Mouse (Mus musculus) hindbrain, postnatal 0 days (tissue): ENCODE results near the gene Lin7b. TPM values are rescaled to one million over a fixed set of nuclear protein-coding genes. Genes with fewer than 3 reads are reported as not detected.
A peak's percentile ranks its signal among the peaks of the same experiment; 100 is the strongest.

Experiments
- ATAC-seq: fragments of 200-750 bp; cut with Nextera tagmentation; 2 replicates; pipeline ENCODE4 v1.8.0; 2017; ENCODE audit warnings: mild to moderate bottlenecking, moderate TSS enrichment, moderate library complexity
- DNase-seq: peaks from one replicate; pipeline ENCODE4 v3.0.0-alpha.2; 2015; ENCODE audit warnings: low spot score
- H3K27ac ChIP-seq: fragments of 300-500 bp; sonication (generic); 2 replicates; pipeline ENCODE4 v1.5.1; 2014; ENCODE audit warnings: mild to moderate bottlenecking
- H3K27me3 ChIP-seq: fragments of 300-500 bp; sonication (generic); 2 replicates; pipeline ENCODE4 v1.6.1; 2014; ENCODE audit warnings: low read length, mixed read lengths; ENCODE audit not compliant: insufficient read depth
- H3K36me3 ChIP-seq: fragments of 300-500 bp; sonication (generic); 2 replicates; pipeline ENCODE4 v1.6.1; 2014; ENCODE audit warnings: low read length, mixed read lengths; ENCODE audit not compliant: insufficient read depth
- H3K4me1 ChIP-seq: fragments of 300-500 bp; sonication (generic); 2 replicates; pipeline ENCODE4 v1.6.1; 2014; ENCODE audit warnings: antibody characterized with exemption, low read length, mixed read lengths; ENCODE audit not compliant: insufficient read depth
- H3K4me2 ChIP-seq: fragments of 300-500 bp; sonication (generic); 2 replicates; pipeline ENCODE4 v1.6.1; 2014; ENCODE audit warnings: low read depth, mild to moderate bottlenecking, low read length, moderate library complexity, mixed read lengths
- H3K4me3 ChIP-seq: fragments of 300-500 bp; sonication (generic); 2 replicates; pipeline ENCODE4 v1.5.1; 2014; ENCODE audit warnings: low read length
- H3K9ac ChIP-seq: fragments of 300-500 bp; sonication (generic); replicated peaks from 2 replicates; pipeline ENCODE4 v1.6.1; 2014; ENCODE audit warnings: mild to moderate bottlenecking, low read length, moderate library complexity, mixed read lengths
- H3K9me3 ChIP-seq: fragments of 300-500 bp; sonication (generic); 2 replicates; pipeline ENCODE4 v1.6.1; 2016; ENCODE audit warnings: low read length, mixed read lengths
- CTCF ChIP-seq: IDR thresholded peaks from 2 replicates; pipeline ENCODE4 v1.5.1; 2016; ENCODE audit warnings: antibody characterized with exemption, control low read depth, low read depth
- WGBS: fragments of 180-500 bp; shearing (Covaris S2); extraction: QIAGEN DNeasy Blood & Tissue Kit; methylation state at CpG from one replicate; pipeline ENCODE4 v1.1.7; 2014; 5-methylcytosine and 5-hydroxymethylcytosine counted together
- polyA plus RNA-seq: library from polyadenylated mRNA; unstranded; fragments of >200 nt; fragmentation: Nextera tagmentation; extraction: Ambion mirVana; gene quantifications from 2 replicates; pipeline ENCODE4 v1.2.1, GENCODE M21; 2015
- total RNA-seq: library from RNA; depleted of rRNA; stranded (reverse); fragments of >200 nt; gene quantifications from 2 replicates; pipeline ENCODE4 v1.2.3, GENCODE M21; 2014; rRNA removed

Lin7b gene
- total and polyA plus RNA-seq, 2 experiments from 2014 or later: 76.1 to 94.2 TPM

- no peak for ATAC-seq
- TF ChIP-seq CTCF: peak; percentile 27; the same call in 1 of the 2 replicates
- no peaks in the 10 kb centered on the region for H3K27me3 ChIP-seq
- no peaks in the 10 kb centered on the region for H3K9me3 ChIP-seq
- H3K4me2 ChIP-seq: no peak overlapping the region
- H3K4me1 ChIP-seq: no peaks in the 10 kb centered on the region
- H3K36me3 ChIP-seq: no peaks in the 10 kb centered on the region; the same call in 1 of the 2 replicates
- H3K9ac ChIP-seq: no peak overlapping the region
- no peak overlapping the region for H3K27ac ChIP-seq
- DNase-seq: no peak
- no peak overlapping the region for H3K4me3 ChIP-seq
Measured at GRCm38 (mm10) chr7:45325800-45326199, 44.6 kb downstream of the Lin7b start.

GRCm38 (mm10) chr7:45323069-45323468 is 47.3 kb downstream of the Lin7b start:
- 94% methylated on average over 5 of the region's 5 CpGs for WGBS
- Histone ChIP-seq H3K4me2 (no peak overlapping the region), H3K36me3 (no peaks in the 10 kb centered on the region; the same call in 1 of the 2 replicates), H3K27me3 (no peaks in the 10 kb centered on the region), H3K4me1 (no peaks in the 10 kb centered on the region), H3K4me3 (no peak overlapping the region), H3K9me3 (no peaks in the 10 kb centered on the region), H3K27ac (no peak overlapping the region), H3K9ac (no peak overlapping the region)
- TF ChIP-seq CTCF: no peak
- DNase-seq (no peak), ATAC-seq (no peak)

- Histone ChIP-seq H3K36me3 (no peaks in the 10 kb centered on the region; the same call in 1 of the 2 replicates), H3K4me1 (no peaks in the 10 kb centered on the region), H3K9me3 (no peaks in the 10 kb centered on the region), H3K4me2 (no peak overlapping the region), H3K4me3 (no peak overlapping the region), H3K27ac (no peak overlapping the region), H3K27me3 (no peaks in the 10 kb centered on the region), H3K9ac (no peak overlapping the region)
- ATAC-seq: no peak
- no peak for TF ChIP-seq CTCF
- DNase-seq: no peak
- WGBS: 88% methylated on average over 4 of the region's 4 CpGs
Measured at GRCm38 (mm10) chr7:45322245-45322644, 48.1 kb downstream of the Lin7b start.

Other genes with a start within 250 kb of the Lin7b start
Only the 30 nearest of the 36 such genes appear.
- 119 and 124 TPM in 2 replicates for gene Pih1d1, start 216.3 kb downstream of the Lin7b start, total RNA-seq
- 79.3 and 80.5 TPM in 2 replicates for gene Pih1d1, start 216.3 kb downstream of the Lin7b start, polyA plus RNA-seq
- 30.5 and 30.9 TPM in 2 replicates for gene Aldh16a1, start 216.0 kb downstream of the Lin7b start, total RNA-seq
- gene Aldh16a1, start 216.0 kb downstream of the Lin7b start, polyA plus RNA-seq: 19.0 and 20.6 TPM in 2 replicates
- gene Slc17a7, start 206.6 kb downstream of the Lin7b start, total RNA-seq: 9.8 and 13.5 TPM in 2 replicates
- gene Slc17a7, start 206.6 kb downstream of the Lin7b start, polyA plus RNA-seq: 4.2 and 4.6 TPM in 2 replicates
- 0.36 TPM in 1 of 2 replicates, not detected in the other for gene Gfy, start 191.0 kb downstream of the Lin7b start, total RNA-seq
- gene Gfy, start 191.0 kb downstream of the Lin7b start, polyA plus RNA-seq: not detected in 2 replicates
- gene Pth2, start 189.6 kb downstream of the Lin7b start, total RNA-seq: not detected in 2 replicates
- gene Pth2, start 189.6 kb downstream of the Lin7b start, polyA plus RNA-seq: 1.1 and 2.1 TPM in 2 replicates
- gene Ccdc155, start 165.7 kb downstream of the Lin7b start, total RNA-seq: 0.10 TPM in 1 of 2 replicates, not detected in the other
- gene Ccdc155, start 165.7 kb downstream of the Lin7b start, polyA plus RNA-seq: 0.46 and 0.55 TPM in 2 replicates
- 15.7 and 18.3 TPM in 2 replicates for gene Dkkl1, start 158.4 kb downstream of the Lin7b start, total RNA-seq
- 24.0 and 25.4 TPM in 2 replicates for gene Dkkl1, start 158.4 kb downstream of the Lin7b start, polyA plus RNA-seq
- 58.0 and 73.6 TPM in 2 replicates for gene Tead2, start 154.8 kb downstream of the Lin7b start, total RNA-seq
- gene Tead2, start 154.8 kb downstream of the Lin7b start, polyA plus RNA-seq: 36.0 and 37.3 TPM in 2 replicates
- 0.40 and 1.0 TPM in 2 replicates for gene Cd37, start 131.5 kb downstream of the Lin7b start, total RNA-seq
- 2.2 and 2.4 TPM in 2 replicates for gene Cd37, start 131.5 kb downstream of the Lin7b start, polyA plus RNA-seq
- gene Slc6a16, start 129.5 kb downstream of the Lin7b start, total RNA-seq: 1.3 and 1.8 TPM in 2 replicates
- gene Slc6a16, start 129.5 kb downstream of the Lin7b start, polyA plus RNA-seq: 2.0 and 2.1 TPM in 2 replicates
- not detected in 2 replicates for gene Slc6a21, start 93.1 kb downstream of the Lin7b start, total RNA-seq
- gene Slc6a21, start 93.1 kb downstream of the Lin7b start, polyA plus RNA-seq: not detected in 2 replicates
- 29.5 and 35.7 TPM in 2 replicates for gene Trpm4, start 36.8 kb downstream of the Lin7b start, total RNA-seq
- 11.2 and 13.0 TPM in 2 replicates for gene Trpm4, start 36.8 kb downstream of the Lin7b start, polyA plus RNA-seq
- 0.26 and 0.72 TPM in 2 replicates for gene Hrc, start 35.3 kb downstream of the Lin7b start, total RNA-seq
- gene Hrc, start 35.3 kb downstream of the Lin7b start, polyA plus RNA-seq: 0.16 and 0.34 TPM in 2 replicates
- 91.9 and 107 TPM in 2 replicates for gene Ppfia3, start 3.6 kb downstream of the Lin7b start, total RNA-seq
- 25.5 and 26.7 TPM in 2 replicates for gene Ppfia3, start 3.6 kb downstream of the Lin7b start, polyA plus RNA-seq
- 228 and 240 TPM in 2 replicates for gene Snrnp70, start 25.2 kb upstream of the Lin7b start, total RNA-seq
- 143 and 145 TPM in 2 replicates for gene Snrnp70, start 25.2 kb upstream of the Lin7b start, polyA plus RNA-seq
- 0.52 TPM in 1 of 2 replicates, not detected in the other for gene Kcna7, start 35.1 kb upstream of the Lin7b start, total RNA-seq
- gene Kcna7, start 35.1 kb upstream of the Lin7b start, polyA plus RNA-seq: not detected in 2 replicates
- gene Ntf5, start 43.1 kb upstream of the Lin7b start, total RNA-seq: 0.16 TPM in 1 of 2 replicates, not detected in the other
- 0.14 and 0.16 TPM in 2 replicates for gene Ntf5, start 43.1 kb upstream of the Lin7b start, polyA plus RNA-seq
- 1.3 TPM in 1 of 2 replicates, not detected in the other for gene Lhb, start 50.2 kb upstream of the Lin7b start, total RNA-seq
- gene Lhb, start 50.2 kb upstream of the Lin7b start, polyA plus RNA-seq: 0.60 and 0.74 TPM in 2 replicates
- gene Gys1, start 64.3 kb upstream of the Lin7b start, total RNA-seq: 21.1 and 22.4 TPM in 2 replicates
- gene Gys1, start 64.3 kb upstream of the Lin7b start, polyA plus RNA-seq: 16.1 and 16.4 TPM in 2 replicates
- 147 and 161 TPM in 2 replicates for gene Ruvbl2, start 67.5 kb upstream of the Lin7b start, total RNA-seq
- gene Ruvbl2, start 67.5 kb upstream of the Lin7b start, polyA plus RNA-seq: 82.9 and 88.9 TPM in 2 replicates
- gene Ftl1, start 89.3 kb upstream of the Lin7b start, total RNA-seq: 2,068 and 2,255 TPM in 2 replicates
- gene Ftl1, start 89.3 kb upstream of the Lin7b start, polyA plus RNA-seq: 4,654 and 4,668 TPM in 2 replicates
- 117 and 131 TPM in 2 replicates for gene Bax, start 96.3 kb upstream of the Lin7b start, total RNA-seq
- 253 and 264 TPM in 2 replicates for gene Bax, start 96.3 kb upstream of the Lin7b start, polyA plus RNA-seq
- gene Tulp2, start 111.3 kb upstream of the Lin7b start, total RNA-seq: 0.21 TPM in 1 of 2 replicates, not detected in the other
- 0.21 and 0.57 TPM in 2 replicates for gene Tulp2, start 111.3 kb upstream of the Lin7b start, polyA plus RNA-seq
- not detected in 2 replicates for gene Gm45808, start 116.2 kb upstream of the Lin7b start, total RNA-seq
- not detected in 2 replicates for gene Gm45808, start 116.2 kb upstream of the Lin7b start, polyA plus RNA-seq
- 4.3 and 4.7 TPM in 2 replicates for gene Dhdh, start 118.2 kb upstream of the Lin7b start, total RNA-seq
- 5.9 and 6.2 TPM in 2 replicates for gene Dhdh, start 118.2 kb upstream of the Lin7b start, polyA plus RNA-seq
- 91.6 and 93.7 TPM in 2 replicates for gene Nucb1, start 139.8 kb upstream of the Lin7b start, total RNA-seq
- gene Nucb1, start 139.8 kb upstream of the Lin7b start, polyA plus RNA-seq: 133 and 144 TPM in 2 replicates
- 19.2 and 19.8 TPM in 2 replicates for gene Ppp1r15a, start 155.7 kb upstream of the Lin7b start, total RNA-seq
- 21.6 and 25.4 TPM in 2 replicates for gene Ppp1r15a, start 155.7 kb upstream of the Lin7b start, polyA plus RNA-seq
- 2.4 and 2.8 TPM in 2 replicates for gene Plekha4, start 155.7 kb upstream of the Lin7b start, total RNA-seq
- gene Plekha4, start 155.7 kb upstream of the Lin7b start, polyA plus RNA-seq: 2.1 and 2.2 TPM in 2 replicates
- gene Hsd17b14, start 184.3 kb upstream of the Lin7b start, total RNA-seq: 0.68 TPM in 1 of 2 replicates, not detected in the other
- gene Hsd17b14, start 184.3 kb upstream of the Lin7b start, polyA plus RNA-seq: 0.54 and 0.89 TPM in 2 replicates
- gene Bcat2, start 199.6 kb upstream of the Lin7b start, total RNA-seq: 11.1 and 17.8 TPM in 2 replicates
- 19.0 and 19.6 TPM in 2 replicates for gene Bcat2, start 199.6 kb upstream of the Lin7b start, polyA plus RNA-seq